Mouse (Mus musculus) liver, postnatal 0 days (tissue): ENCODE measurements around the gene BC005624.
A peak's percentile ranks its signal among the peaks of the same experiment; 100 is the strongest.

Experiments
- CTCF ChIP-seq: sonication (generic); IDR thresholded peaks from 2 replicates; pipeline ENCODE4 v1.5.1; 2016; ENCODE audit warnings: antibody characterized with exemption, low read depth
- EP300 ChIP-seq: IDR thresholded peaks from 2 replicates; pipeline ENCODE4 v1.6.1; 2016; ENCODE audit warnings: antibody characterized with exemption, low read depth, mild to moderate bottlenecking

GRCm38 (mm10) chr2:30942603-30943011 is 39.4 kb downstream of the BC005624 start:
- TF ChIP-seq CTCF (peak; percentile 97), EP300 (no peak)
